Mouse (Mus musculus) T-cell, adult 2 months (primary cell): Measurements from ENCODE around the gene Gatd1.

Experiments used
- DNase-seq: peaks from one replicate; pipeline ENCODE4 v3.0.0; 2022; ENCODE audit warnings: low spot score

Gatd1 gene

GRCm38 (mm10) chr7:141442199-141442598 lies 28.3 kb upstream of the Gatd1 start:
- DNase-seq, result no peak

GRCm38 (mm10) chr7:141441460-141441859 lies 27.5 kb upstream of the Gatd1 start:
- no peak for DNase-seq

DNA sequence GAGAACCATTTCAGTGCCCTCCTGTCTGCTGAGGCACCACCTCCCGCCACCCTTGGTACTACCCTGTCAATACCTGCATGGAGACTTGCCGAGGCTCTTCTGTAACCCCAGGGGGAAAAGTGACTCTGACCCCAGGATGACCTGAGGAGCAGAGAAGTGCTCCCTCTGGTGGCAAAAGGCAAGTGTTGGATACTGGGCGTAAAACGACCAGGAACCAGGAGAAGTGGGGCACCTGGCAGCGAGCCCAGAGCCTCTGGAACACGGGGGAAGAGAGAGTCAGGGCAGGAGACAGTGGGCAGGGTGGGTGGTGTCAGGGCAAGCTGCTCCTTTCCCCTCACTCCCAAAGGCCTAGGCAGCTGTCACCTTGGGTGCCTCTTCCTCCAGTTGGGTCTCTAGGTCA lies 26.7 kb upstream of the Gatd1 start:
- peak; percentile 42 for DNase-seq

DNA sequence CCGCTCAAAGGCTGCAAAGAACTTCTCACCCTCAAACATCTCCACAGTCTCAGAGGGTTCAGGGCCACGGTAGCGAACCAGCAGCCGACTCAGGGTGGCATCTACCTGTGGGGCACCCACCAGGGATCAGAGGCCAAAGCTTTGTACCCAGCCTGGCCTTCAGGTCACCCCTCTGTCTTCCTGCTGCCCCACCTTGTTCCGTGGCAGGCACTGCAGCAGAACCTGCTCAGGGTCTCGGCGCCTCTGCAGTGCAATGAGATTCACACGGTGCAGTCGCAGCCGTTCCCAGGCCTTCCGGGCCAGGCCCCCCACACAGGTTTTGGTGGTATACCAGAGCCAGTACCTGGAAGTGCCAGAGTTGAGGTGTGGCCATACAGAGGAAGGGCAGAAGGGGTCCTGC lies 25.9 kb upstream of the Gatd1 start:
- no peak for DNase-seq

DNA sequence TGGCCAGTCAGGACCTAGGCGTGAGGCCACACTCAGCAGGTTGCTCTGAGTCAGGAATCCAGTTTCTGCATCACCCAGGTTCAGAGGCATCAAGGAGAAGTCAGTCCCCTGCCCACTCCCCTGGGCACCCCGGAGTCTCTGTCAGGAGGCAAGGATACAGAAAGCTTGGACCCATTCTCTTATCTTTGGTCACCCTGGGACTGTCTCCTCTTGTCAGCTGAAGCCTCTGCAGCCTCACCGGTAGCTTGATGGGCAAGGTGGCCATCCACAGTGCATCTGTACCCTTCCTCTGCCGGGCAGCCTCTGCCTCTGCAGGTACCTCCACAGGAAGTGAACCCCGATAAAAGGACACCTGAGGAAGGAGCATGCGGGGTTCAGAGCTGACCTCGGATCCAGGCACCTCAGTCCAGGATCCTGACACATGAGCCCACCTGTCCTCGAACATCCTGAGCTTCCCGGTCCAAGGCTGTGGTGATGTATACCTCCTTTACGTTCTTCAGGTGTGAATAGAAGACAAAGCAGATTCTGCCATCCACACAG lies 25.3 kb upstream of the Gatd1 start:
- DNase-seq, result no peak

- DNase-seq, result no peak
Observed at GRCm38 (mm10) chr7:141438201-141438968, 24.4 kb upstream of the Gatd1 start.

DNA sequence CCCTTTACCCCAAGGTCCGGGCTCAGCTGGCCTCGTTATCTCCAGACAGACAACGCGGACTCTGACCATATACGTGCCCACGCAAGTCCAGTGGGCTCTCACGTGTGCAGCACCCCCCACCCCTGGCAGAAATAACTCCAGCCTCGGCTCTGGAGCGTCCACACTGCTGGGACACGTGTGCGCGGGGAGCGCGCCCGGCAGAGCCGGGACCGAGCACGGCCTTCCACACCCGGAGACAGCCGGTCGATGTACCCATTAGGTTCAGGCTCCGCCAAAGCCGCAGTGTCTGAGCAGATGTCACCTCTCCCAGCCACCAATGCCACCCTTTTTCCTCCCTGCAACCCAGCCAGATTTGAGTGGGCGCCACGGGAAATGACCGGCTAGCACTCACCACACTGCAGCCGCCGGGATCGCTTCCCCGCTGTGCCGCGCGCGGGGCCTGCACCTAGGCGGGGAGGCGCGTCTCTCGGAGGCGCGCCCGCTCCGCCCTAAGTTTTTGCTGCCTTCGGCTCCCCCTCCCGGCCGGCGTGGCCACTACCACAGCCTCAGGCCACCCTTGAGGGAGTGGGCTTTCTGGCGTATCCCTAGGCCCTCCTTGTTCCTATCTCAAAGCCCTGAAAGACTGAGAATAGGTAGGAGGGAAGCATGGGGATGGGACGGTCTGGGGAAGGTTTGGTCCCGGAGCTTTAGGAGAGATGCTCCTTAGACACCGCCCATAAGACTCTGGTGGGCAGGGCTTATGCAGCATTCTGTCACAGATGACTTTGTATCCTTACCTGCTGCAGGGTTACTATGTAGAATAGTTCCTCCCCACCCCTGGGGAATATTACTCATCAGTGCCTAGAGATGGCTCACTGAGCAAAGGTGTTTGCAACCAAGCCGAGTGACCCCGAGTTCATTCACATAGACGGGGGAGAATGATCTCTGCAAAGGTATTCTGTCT lies 23.5 kb upstream of the Gatd1 start, which contains the start of gene Slc25a22:
TSS of gene Slc25a22 (minus strand) at position 715 of the 943 bp plus-strand sequence.
- DNase-seq, result peak; percentile 82

- DNase-seq, result no peak
Observed at GRCm38 (mm10) chr7:141436523-141436892, 22.6 kb upstream of the Gatd1 start.

GRCm38 (mm10) chr7:141435856-141436522 lies 22.1 kb upstream of the Gatd1 start:
- DNase-seq, result no peak

DNA sequence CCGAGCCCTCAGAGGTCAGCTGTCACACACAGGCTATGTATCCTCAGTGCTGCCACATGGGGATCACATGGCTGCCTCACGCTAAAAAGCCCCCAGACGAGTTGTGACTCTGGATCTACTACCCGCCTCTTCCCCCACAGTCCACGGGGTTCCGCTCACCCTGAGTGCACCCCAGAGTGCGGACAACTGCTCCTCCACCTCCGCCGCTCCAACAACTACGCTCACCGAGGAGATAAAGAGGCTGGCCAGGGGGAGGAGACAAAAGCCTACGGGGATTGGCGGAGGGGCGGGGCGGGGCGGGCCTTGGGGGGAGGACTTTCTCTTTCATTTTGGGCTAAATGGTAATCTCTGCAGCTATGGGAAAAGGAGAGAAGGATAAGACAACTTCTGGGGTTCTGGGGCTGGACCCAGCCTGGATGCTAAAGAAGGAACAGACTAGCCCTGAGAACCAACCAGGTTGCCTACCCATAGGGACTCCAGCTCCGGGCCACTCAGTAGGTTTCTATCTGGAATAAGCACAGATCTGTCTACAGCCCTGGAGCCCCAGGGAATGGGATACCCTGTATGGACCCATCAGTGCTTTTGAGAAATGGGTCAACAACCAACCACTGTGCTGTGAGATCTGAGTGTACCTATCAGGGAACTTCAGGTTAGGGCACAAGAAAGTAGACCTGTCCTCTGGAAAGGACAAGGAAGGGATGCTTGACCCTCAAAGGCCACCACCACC lies 21.4 kb upstream of the Gatd1 start:
- peak; percentile 58 for DNase-seq

DNA sequence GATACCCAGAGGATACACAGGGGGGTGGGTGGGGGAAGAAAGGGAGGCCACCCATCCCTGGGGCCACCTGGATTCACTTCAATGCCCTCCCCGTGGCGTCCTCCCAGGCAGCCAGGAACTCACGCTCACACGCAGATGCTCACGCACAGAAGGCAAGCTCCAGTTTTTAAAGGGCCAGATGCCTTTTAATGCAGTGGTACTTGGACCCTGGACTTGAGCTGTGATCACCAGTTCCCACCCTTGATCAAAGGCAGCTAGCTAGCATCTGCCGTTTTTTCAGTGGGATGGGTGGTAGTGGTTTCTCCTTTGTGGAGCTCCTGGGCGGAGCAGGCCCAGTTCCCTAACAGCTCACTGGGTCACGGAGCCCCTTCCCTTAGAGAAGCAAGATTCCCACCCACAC lies 20.5 kb upstream of the Gatd1 start:
- no peak for DNase-seq

DNA sequence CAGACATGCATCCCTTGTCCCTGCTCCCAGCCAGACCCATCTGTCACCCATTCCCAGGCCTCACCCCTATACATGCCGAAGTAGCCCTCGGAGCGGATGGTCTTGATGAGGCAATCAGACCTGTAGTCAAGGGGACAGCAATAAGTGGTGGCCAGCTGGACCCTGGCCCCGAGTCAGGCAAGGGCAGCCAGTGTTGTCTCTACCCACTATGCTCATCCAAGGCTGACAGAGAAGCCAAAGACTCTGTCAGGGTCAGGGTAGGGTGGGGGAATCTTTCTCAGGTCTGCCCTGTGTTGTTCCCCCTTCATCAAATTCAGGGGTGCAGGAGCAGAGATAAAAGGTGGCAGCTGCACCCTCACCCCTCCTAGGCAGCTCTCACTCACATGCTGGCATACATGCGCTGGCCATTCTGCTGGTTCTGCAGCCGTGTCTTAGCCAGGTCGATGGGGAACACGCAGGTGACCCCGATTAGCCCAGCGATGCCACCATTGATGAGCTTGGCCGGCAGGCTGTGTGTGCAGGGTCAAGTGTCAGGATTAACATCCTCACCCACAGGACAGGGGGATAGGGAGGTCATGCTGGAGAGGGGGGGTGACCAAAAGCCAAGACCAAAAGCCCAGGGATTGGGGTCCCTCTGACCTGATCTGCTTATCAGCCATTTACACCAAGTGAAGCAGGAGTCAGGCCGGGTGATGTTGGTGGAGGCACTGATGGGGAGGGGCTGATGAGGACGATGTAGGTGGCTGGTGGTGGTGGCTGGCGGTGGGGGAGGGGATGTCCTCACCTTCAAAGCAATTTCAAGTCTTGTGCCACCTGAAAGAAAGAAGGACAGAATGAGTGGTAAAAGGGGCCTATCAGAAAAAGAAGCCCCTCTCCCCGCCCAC lies 19.8 kb upstream of the Gatd1 start:
- no peak for DNase-seq

DNA sequence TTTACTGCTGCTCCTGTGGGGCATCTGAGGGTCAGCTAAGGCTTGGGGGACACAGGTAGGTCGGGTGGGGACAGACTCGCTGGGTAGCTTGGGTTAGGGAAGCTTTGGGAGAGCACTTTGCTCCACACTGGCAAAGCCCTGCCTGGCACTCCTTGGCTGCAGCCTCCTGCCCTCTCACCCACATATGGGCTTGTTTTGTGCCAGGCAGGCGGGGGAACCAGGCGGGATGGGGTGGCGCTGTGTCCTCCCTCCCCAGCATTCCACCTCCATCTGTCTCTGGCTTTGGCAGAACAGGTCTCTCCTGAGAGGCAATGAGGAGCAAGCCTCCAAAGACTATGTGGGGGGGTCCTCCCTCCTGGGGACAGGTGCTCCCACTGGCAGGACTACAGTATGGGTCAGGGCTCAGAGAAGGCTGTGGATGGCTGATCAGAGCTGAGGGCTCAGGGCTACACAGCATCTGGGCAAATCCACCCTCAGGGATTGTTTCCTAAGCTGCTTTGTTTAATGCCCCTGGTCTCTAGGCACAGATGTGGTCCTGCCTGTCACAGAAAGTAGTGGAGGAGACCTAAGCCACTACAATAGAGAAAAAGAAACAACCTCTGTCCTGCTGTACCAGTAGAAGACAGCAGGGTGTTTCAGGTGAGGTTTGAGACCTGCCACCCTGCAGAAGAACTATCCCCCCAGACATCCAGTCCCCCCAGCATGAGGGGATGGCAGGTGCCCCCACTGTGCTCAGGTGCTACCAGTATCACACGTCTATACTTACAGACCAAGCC lies 19.0 kb upstream of the Gatd1 start:
- no peak for DNase-seq

DNA sequence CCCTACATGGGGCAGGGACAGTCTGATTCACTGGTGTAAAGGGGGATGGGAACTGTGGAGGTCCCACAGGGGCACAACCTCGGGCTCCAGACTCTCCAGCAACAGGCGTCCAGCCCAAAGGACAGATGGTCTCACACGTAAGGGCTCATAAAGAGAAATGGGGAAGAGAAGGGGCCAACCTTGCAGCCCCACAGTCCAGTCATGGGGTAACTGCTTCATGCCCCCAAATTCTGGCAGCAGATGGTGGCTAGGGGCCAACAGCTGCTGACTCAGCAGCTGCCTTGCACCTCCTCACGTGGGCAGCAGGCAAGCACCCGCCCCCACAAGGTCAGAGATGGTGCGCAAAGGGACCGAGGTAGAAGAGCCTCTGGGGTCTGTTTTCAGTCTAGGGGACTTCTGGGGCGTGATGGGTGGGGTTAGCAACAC lies 18.3 kb upstream of the Gatd1 start:
- DNase-seq, result no peak

GRCm38 (mm10) chr7:141431434-141432185 lies 17.7 kb upstream of the Gatd1 start:
- DNase-seq, result no peak

DNA sequence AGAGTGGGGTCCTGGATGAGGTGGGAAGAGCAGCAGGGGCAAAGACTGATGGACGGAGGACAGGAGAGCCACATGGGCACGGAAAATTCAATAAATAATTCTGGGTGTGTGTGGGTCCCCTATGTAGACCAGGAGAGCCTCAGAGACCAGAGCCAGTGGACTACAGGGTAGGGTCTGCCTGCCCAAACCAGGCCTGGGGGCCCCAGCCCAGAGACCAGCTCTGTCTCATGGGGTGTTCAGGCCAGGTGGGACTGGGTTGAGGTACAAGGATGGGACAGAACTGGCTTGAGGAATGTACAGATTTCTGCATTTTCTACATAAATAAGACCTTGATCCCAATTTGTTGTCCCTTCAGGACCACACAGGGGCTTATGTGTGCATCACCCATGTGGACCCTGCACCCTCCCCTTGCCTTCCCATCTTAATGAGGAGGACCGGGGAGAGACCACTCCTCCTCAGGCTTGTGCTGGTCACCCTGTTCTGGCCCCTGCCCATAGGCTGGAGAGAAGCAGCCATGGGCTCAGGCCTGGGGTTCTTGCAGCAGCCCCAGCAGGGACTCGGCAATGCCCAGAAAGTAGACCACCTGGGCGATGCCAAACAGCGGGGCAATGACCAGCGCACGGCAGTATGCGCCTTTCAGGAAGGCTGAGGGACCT lies 16.8 kb upstream of the Gatd1 start:
- no peak for DNase-seq

DNA sequence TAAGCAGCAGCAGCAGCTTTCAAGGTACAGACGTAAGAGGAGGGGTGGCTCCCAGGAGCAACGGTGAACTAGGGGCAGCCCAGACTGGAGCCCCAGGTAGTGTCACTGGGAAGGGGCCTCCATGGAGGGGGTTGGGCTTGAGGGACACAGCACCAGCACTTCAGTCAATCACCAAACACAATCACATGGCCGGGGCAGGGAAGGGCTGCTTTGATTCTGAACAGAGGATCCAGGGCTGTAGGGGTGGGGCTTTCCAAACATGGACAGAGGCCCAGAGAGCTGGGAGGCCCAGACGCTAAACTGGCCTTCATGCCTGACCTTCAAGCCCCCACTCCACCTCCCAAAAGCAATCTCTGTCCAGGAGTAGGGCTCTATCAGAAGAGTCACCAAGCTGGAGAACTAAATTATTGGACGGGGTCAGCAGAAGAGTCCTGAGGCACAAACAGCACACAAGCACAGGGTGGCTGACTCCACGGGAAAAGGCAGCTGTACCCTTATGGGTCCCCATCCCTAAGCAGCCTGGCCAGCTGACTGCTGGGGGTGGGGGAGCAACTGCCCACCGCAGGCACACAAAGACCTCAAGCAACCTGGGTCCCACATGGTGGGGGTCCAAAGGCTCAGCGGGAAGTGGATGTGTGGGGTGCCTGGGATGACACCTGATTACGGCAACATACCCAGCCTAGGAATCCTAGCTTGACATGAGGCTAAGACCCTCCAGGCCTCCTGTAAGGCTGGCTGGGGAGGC lies 16.1 kb upstream of the Gatd1 start:
- no peak for DNase-seq

DNA sequence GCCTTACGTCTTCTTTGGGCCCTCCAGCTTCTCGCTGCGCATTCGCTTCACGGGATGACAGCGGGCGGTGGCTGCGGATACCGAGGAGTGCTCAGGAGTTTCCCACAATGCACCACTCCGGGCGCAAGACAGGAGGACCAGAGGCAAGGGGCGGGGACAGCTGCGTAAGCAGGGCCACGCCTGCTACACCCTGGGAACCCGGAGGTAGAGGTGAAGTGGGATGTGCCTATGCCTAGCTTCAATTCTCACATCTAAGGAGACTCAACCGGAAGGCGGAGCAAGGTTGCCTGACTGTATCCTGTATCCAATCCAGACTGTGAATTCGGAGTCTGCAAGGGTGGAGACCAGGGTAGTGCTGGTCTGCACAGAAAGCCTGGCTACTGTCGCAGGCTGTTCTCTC lies 15.4 kb upstream of the Gatd1 start, which contains the start of gene Cend1:
TSS of gene Cend1 (minus strand) at position 182 of the 400 bp plus-strand sequence.
- DNase-seq, result no peak
